Mouse (Mus musculus) lung, postnatal 0 days (tissue): ENCODE data around the gene Gtf2i.

Experiments
- CTCF ChIP-seq: IDR thresholded peaks from 2 replicates; pipeline ENCODE4 v1.5.1; 2016; ENCODE audit warnings: antibody characterized with exemption, mild to moderate bottlenecking
- EP300 ChIP-seq: IDR thresholded peaks from 2 replicates; pipeline ENCODE4 v1.6.1; 2016; ENCODE audit warnings: antibody characterized with exemption, mild to moderate bottlenecking, control low read depth

DNA sequence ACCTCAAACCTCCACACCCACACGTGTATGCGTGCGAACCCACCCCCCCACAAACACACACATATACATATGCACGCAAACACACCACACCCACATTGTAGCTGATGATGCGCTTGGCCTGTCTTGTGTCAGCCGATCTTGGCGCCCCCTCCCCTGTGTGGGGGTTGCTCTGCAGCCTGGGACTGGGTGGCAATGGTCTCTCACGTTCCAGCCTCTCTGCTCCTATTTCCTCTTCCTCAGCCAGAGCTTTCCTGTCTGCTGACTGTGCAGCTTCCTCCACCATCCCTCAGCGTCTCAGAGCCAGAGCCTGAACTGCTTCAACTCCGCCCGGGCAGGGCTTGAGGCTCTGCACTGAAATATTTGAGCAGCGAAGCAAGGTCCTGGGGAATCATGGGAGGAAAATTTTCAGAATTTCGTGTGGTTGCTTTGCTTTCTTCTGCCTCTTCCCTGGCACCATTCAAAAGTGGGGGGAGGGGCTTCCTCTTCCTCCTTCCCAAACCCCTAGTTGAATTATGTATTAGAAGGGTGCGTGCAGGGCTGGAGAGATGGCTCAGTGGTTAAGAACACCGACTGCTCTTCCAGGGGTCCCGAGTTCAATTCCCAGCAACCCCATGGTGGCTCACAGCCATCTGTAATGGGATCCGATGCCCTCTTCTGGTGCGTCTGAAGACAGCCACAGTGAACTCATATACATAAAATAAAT is 28.1 kb upstream of the Gtf2i start:
- peak; percentile 28; the same call in 1 of the 2 replicates for TF ChIP-seq CTCF
- no peak for TF ChIP-seq EP300
